Mouse (Mus musculus): ENCODE data around the gene Pcp4l1.
"Not testable (repeated sequence)": the region's sequence is repeated elsewhere in the genome, so short reads cannot be mapped to it uniquely, and the experiment has no call there.

Gene Pcp4l1

GRCm38 (mm10) chr1:171137486-171138155 is 58.4 kb downstream of the Pcp4l1 start:
- not testable (repeated sequence) for DNase-seq (ENCODE audit: low spot score in 2 of 2)

- no peak for DNase-seq (ENCODE audit: low spot score in 2 of 2)
Measured at GRCm38 (mm10) chr1:171135600-171135999, 60.5 kb downstream of the Pcp4l1 start.

DNA sequence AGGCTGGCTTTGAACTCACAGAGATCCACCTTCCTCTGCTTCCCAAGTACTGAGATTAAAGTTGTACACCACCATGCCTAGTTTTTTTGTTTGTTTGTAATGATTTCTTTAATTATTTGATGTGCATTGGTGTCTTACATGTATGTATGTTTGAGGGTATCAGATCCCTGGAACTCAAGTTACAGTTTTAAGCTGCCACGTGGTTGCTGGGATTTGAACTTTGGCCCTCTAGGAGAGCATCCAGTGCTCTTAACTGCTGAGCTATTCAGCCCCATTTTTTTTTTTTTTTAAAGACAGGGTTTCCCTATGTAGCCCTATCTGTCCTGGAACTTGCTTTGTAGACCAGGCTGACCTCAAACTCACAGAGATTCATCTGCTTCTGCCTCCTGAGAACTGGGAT is 65.1 kb downstream of the Pcp4l1 start:
- DNase-seq (ENCODE audit: low spot score in 2 of 2) = no peak

DNA sequence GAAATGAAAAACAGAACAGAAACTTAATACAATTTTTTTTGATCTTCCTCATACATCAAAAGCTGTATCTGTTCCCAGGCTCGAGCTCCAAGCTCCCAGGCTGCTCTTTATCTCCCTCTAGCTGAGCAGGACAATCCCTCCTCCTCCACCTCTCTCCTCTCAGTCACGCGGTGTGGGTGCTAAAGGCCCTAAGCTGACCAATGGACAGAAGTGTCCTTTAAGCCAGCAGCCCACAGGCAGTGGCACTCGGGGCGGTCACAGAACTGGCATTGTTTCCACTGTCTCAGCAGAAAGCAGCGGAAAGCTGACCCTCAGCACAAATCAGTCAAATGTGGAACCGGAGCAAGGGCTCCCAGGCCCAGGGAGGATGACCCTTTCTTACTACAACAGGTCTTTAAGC is 66.8 kb downstream of the Pcp4l1 start:
- DNase-seq (ENCODE audit: low spot score in 2 of 2) = no peak

- DNase-seq (ENCODE audit: low spot score in 2 of 2) = no peak
Measured at GRCm38 (mm10) chr1:171124398-171124797, 71.7 kb downstream of the Pcp4l1 start.
